Mouse (Mus musculus) midbrain, embryonic 16.5 days (tissue): Measurements from ENCODE around the gene Atoh8. TPM values are rescaled to one million over a fixed set of nuclear protein-coding genes. Genes with fewer than 3 reads are reported as not detected.

Experiments used
- ATAC-seq: fragments of 200-750 bp; cut with Nextera tagmentation; 2 replicates; pipeline ENCODE4 v1.8.0; 2017; ENCODE audit warnings: moderate TSS enrichment
- H3K27ac ChIP-seq: fragments of 300-500 bp; sonication (generic); 2 replicates; pipeline ENCODE4 v1.5.1; 2014; ENCODE audit warnings: mild to moderate bottlenecking, low read length, mixed read lengths
- H3K27me3 ChIP-seq: fragments of 300-500 bp; sonication (generic); 2 replicates; pipeline ENCODE4 v1.6.1; 2014; ENCODE audit warnings: low read depth, low read length, mixed read lengths; ENCODE audit not compliant: control insufficient read depth, insufficient read depth
- H3K36me3 ChIP-seq: fragments of 300-500 bp; sonication (generic); 2 replicates; pipeline ENCODE4 v1.6.1; 2014; ENCODE audit warnings: mild to moderate bottlenecking, low read length, moderate library complexity, mixed read lengths; ENCODE audit not compliant: control insufficient read depth, insufficient read depth
- H3K4me1 ChIP-seq: fragments of 300-500 bp; sonication (generic); 2 replicates; pipeline ENCODE4 v1.6.1; 2014; ENCODE audit warnings: mild to moderate bottlenecking, low read length, mixed read lengths; ENCODE audit not compliant: control insufficient read depth, insufficient read depth
- H3K4me2 ChIP-seq: fragments of 300-500 bp; sonication (generic); 2 replicates; pipeline ENCODE4 v1.6.1; 2014; ENCODE audit warnings: mild to moderate bottlenecking, low read length, mixed read lengths
- H3K4me3 ChIP-seq: fragments of 300-500 bp; sonication (generic); 2 replicates; pipeline ENCODE4 v1.5.1; 2014; ENCODE audit warnings: low read depth, mild to moderate bottlenecking, low read length, moderate library complexity, mixed read lengths
- H3K9ac ChIP-seq: fragments of 300-500 bp; sonication (generic); 2 replicates; pipeline ENCODE4 v1.6.1; 2014; ENCODE audit warnings: low read depth, low read length, mixed read lengths
- H3K9me3 ChIP-seq: fragments of 300-500 bp; sonication (generic); replicated peaks from 2 replicates; pipeline ENCODE4 v1.6.1; 2014; ENCODE audit warnings: mild to moderate bottlenecking, low read length, mixed read lengths; ENCODE audit not compliant: control insufficient read depth, poor library complexity, severe bottlenecking
- WGBS: fragments of 180-500 bp; shearing (Covaris S2); extraction: QIAGEN DNeasy Blood & Tissue Kit; methylation state at CpG from one replicate; pipeline ENCODE4 v1.1.7; 2014; 5-methylcytosine and 5-hydroxymethylcytosine counted together
- polyA plus RNA-seq: library from polyadenylated mRNA; unstranded; fragments of >200 nt; fragmentation: Nextera tagmentation; extraction: Ambion mirVana; gene quantifications from 2 replicates; pipeline ENCODE4 v1.2.1, GENCODE M21; 2015

Atoh8 gene
- polyA plus RNA-seq, 1 experiment from 2014 or later: 1.8 TPM

DNA sequence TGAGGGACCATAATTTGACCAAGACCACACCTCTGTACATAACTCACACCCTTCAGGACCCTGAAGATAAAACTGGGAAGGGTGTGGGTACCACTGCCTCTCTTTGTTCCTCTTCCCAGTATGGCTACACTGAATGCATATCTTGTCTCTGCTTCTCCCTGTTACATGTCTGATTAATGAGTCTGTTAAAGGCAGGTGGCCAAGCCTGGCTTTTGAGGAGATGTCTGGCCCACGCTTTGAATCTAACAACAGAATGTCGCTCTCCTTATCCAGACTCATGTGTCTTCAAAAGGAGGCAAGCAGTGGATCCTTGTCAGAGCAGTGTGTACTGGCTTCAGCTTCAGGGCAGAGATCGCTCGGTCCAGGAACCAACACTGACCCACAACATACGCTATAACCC lies 50.8 kb downstream of the Atoh8 start:
- 87% methylated on average over 5 of the region's 5 CpGs for WGBS

DNA sequence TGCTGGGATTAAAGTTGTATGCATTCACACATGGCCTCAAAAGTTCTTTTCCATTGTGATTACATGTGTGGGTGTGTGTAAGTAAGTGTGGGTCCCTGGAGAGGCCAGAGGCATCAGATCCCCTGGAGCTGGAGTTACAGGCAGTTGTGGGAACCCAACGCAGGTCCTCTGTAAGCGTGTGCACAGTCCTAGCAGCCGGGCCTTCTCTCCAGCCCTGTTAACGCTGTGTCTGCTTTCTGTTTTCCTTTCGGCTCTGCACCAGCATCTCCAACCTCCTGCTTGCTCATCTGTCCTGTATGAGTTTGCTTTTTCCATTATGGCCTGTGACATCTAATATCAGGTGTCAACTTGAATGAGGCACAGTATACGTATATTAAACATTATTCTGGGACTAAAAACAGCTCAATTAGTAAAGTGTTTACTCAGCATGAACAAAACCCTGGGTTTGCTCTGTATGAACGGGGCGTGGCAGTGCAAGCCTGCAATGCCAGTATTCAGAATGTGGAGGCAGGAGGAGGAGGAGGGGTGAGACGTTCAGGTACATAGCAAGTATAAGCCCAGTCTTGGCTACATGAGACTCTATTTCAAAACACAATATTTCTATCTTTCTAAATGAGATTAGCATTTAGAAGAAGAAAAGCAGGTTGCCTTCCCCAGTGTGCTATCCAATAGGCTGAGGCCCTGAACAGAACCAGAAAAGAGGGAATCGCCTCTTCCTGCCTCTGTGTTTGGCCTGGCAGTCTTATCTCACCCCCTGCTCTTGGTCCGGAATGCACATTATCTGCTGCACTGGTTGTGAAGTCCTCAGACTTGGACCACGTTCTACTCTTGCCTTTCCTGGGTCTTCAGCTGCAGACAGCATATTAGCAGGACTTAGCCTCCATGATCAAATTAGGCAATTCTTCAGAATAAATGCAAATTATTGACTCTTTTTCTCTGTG lies 55.5 kb downstream of the Atoh8 start:
- Histone ChIP-seq H3K4me2 (no peak overlapping the region), H3K4me3 (no peak overlapping the region), H3K4me1 (no peaks in the 10 kb centered on the region), H3K27me3 (no peaks in the 10 kb centered on the region), H3K9me3 (no peaks in the 10 kb centered on the region), H3K27ac (no peak overlapping the region), H3K9ac (no peak overlapping the region), H3K36me3 (no peaks in the 10 kb centered on the region)
- WGBS: 86% methylated on average over 12 of the region's 12 CpGs
- no peak for ATAC-seq

More for the DNA sequence above, 50.8 kb downstream of the Atoh8 start:
- Histone ChIP-seq H3K36me3 (no peaks in the 10 kb centered on the region), H3K27me3 (0 out of 2 replicates have a peak, but pooled peaks cover 7% of the 10 kb centered on the region), H3K4me1 (peaks cover 6% of the 10 kb centered on the region), H3K9me3 (no peaks in the 10 kb centered on the region), H3K27ac (no peak overlapping the region), H3K4me2 (no peak overlapping the region), H3K9ac (no peak overlapping the region), H3K4me3 (no peak overlapping the region)
- no peak for ATAC-seq

DNA sequence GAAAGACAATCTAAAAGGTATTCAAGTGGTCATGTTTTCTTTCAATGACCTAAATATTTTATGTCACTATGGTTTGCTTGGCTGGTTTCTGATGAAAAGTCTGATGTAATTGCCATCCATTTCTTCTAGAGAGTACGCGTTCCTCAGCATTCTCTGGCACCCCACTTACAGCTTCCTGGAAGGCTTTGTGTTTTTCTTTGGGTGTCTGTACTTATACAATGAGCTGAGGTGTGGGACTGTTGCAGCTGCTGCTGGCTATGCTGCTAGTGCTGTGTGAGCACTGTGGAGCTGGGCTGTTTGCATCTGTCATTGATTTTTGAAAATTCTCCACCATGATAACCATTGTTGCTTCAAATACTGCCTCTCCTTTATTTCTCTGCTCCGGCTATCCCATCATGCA lies 56.4 kb downstream of the Atoh8 start:
- H3K4me2 ChIP-seq: no peak overlapping the region
- no peak overlapping the region for H3K4me3 ChIP-seq
- no peak overlapping the region for H3K27ac ChIP-seq
- no peaks in the 10 kb centered on the region for H3K4me1 ChIP-seq
- no peaks in the 10 kb centered on the region for H3K36me3 ChIP-seq
- ATAC-seq: no peak
- no peaks in the 10 kb centered on the region for H3K9me3 ChIP-seq
- H3K27me3 ChIP-seq: no peaks in the 10 kb centered on the region
- H3K9ac ChIP-seq: no peak overlapping the region
- WGBS: 89% methylated on average over 3 of the region's 3 CpGs

DNA sequence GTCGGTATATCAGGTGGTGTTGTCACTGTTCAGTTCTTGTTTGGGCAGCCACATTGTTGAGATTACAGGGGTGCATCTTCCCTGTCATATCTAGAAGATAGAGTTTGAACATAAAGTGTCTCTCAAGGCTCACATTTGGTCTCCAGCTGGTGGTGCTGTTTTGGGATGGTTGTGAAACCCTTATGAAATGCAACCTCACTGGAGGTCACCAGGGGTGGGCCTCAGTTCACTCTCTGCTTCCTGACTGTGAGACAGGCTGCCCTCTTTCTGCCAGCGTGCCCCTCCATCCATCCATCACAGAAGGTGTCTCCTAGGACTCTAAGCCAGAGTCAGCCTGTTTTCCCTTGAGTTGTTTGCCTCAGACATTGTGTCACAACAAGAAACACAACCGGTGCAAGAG lies 58.0 kb downstream of the Atoh8 start:
- H3K27ac ChIP-seq: no peak overlapping the region
- no peak overlapping the region for H3K4me2 ChIP-seq
- 83% methylated on average over 3 of the region's 3 CpGs for WGBS
- H3K36me3 ChIP-seq: no peaks in the 10 kb centered on the region
- no peak overlapping the region for H3K4me3 ChIP-seq
- ATAC-seq: no peak
- H3K4me1 ChIP-seq: no peaks in the 10 kb centered on the region
- H3K27me3 ChIP-seq: no peaks in the 10 kb centered on the region
- no peaks in the 10 kb centered on the region for H3K9me3 ChIP-seq
- no peak overlapping the region for H3K9ac ChIP-seq

DNA sequence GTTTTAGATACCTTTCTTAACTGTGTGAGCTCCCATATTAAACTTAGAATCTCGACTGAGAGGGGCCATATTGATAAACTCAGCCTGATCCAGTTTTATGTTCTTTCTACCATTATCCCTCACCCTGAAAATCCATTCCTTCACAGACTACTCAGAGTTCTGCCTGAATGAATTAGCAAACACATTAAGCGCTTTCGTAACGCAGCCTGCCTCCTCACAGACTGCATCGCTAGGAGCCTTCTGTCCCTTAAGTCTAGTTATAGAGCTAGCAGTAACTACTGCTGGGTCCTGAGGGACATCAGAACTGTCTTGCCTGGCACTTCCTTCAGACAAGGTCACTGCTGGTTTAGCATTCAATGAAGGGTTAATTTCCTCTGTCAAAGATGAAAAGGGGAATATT lies 59.4 kb downstream of the Atoh8 start:
- 58% methylated on average over 5 of the region's 5 CpGs for WGBS
- ATAC-seq: no peak
- no peaks in the 10 kb centered on the region for H3K4me1 ChIP-seq
- no peak overlapping the region for H3K9ac ChIP-seq
- no peaks in the 10 kb centered on the region for H3K27me3 ChIP-seq
- no peaks in the 10 kb centered on the region for H3K9me3 ChIP-seq
- no peak overlapping the region for H3K4me2 ChIP-seq
- H3K36me3 ChIP-seq: no peaks in the 10 kb centered on the region
- no peak overlapping the region for H3K27ac ChIP-seq
- H3K4me3 ChIP-seq: no peak overlapping the region

DNA sequence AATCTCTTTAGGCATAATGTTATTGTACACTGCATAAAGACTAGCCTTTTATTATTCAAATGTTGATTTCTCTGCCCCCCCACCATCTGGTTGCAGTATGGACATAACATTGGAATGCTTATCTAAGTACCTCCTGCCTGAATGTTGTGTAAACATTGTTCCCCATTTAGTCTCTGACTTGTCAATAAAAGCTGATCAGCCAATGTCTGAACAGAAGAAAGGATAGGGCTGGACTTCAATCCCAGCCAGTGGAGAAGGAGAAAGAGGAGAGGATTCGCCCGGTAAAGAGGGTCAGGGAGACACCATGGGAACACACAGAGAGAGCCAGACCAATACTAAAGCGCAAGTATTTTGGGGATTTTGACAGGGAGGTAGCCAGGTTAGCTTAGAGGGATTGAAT lies 60.0 kb downstream of the Atoh8 start:
- H3K4me3 ChIP-seq: no peak overlapping the region
- 34% methylated on average over 3 of the region's 3 CpGs for WGBS
- no peak for ATAC-seq
- no peak overlapping the region for H3K27ac ChIP-seq
- H3K4me2 ChIP-seq: no peak overlapping the region
- no peak overlapping the region for H3K9ac ChIP-seq
- no peaks in the 10 kb centered on the region for H3K36me3 ChIP-seq
- no peaks in the 10 kb centered on the region for H3K4me1 ChIP-seq
- H3K9me3 ChIP-seq: no peaks in the 10 kb centered on the region
- H3K27me3 ChIP-seq: no peaks in the 10 kb centered on the region

DNA sequence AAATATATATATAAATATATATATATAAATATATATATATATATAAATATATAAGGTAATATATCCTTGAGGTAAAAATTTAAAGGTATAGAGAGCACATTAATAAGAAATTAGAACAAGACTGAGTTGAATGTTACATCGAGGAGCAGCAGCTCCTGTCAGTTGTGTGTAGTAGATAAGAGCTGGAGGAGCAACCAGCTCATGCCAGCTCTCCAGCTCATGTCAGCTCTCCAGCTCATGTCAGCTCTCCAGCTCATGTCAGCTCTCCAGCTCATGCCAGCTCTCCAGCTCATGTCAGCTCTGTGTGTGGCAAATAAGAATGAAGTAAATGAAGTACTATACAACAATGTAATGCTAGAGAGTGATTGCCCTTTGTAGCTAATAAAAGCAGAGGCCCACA lies 62.0 kb downstream of the Atoh8 start:
- H3K27me3 ChIP-seq: no peaks in the 10 kb centered on the region
- no peaks in the 10 kb centered on the region for H3K36me3 ChIP-seq
- no peak overlapping the region for H3K4me3 ChIP-seq
- no peak overlapping the region for H3K4me2 ChIP-seq
- no peak overlapping the region for H3K27ac ChIP-seq
- no peaks in the 10 kb centered on the region for H3K4me1 ChIP-seq
- no peak for ATAC-seq
- WGBS: 86% methylated on average over 1 of the region's 1 CpGs
- H3K9me3 ChIP-seq: no peaks in the 10 kb centered on the region
- H3K9ac ChIP-seq: no peak overlapping the region

DNA sequence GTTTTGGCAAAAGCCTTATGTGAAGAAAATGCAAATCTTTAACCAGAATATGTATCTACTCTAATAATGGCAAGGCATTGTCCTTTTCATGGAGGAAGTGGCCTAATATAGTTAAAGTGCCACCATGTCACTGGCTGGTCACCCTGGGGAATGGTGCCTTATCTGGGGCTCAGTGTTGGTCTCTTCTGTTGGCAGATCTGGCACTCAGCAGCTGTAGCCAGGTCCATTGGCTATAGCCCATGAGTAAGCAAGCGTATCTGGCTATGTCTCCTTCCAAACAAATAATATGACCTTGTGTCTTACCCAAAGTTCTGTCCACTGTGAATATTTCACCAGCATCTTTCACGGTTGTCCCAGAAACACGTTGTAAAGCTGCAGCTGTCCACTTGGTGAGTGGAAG lies 64.0 kb downstream of the Atoh8 start:
- ATAC-seq: no peak
- Histone ChIP-seq H3K27ac (no peak overlapping the region), H3K27me3 (no peaks in the 10 kb centered on the region)

DNA sequence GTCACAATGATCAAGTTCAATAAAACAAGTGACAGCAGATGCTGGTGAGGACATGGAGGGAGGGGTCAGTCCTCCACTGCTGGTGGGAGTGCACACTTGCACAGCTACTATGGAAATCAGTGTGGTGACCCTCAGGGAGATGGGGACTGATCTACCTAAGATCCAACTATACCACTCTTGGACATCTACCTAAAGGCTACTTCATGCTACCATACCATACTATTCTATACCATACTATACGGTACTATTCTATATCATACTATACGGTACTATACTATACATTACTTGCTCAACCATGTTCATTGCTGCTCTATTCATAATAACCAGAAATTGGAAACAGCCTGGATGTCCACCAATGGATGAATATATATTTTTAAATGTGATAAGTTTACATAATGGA lies 69.5 kb downstream of the Atoh8 start:
- H3K27me3 ChIP-seq: no peaks in the 10 kb centered on the region
- H3K9me3 ChIP-seq: no peaks in the 10 kb centered on the region
- peaks cover 2% of the 10 kb centered on the region; the same call in 1 of the 2 replicates for H3K4me1 ChIP-seq
- no peak for ATAC-seq
- no peak overlapping the region for H3K4me2 ChIP-seq
- H3K36me3 ChIP-seq: no peaks in the 10 kb centered on the region
- no peak overlapping the region for H3K4me3 ChIP-seq
- no peak overlapping the region for H3K27ac ChIP-seq
- 48% methylated on average over 2 of the region's 2 CpGs for WGBS
- no peak overlapping the region for H3K9ac ChIP-seq

More for the DNA sequence above, 64.0 kb downstream of the Atoh8 start:
- Histone ChIP-seq H3K9ac (no peak overlapping the region), H3K4me1 (no peaks in the 10 kb centered on the region), H3K4me2 (no peak overlapping the region), H3K36me3 (no peaks in the 10 kb centered on the region), H3K9me3 (no peaks in the 10 kb centered on the region), H3K4me3 (no peak overlapping the region)
- 94% methylated on average over 3 of the region's 3 CpGs for WGBS
